Mouse (Mus musculus): ENCODE results near the gene Dusp1. TPM values are rescaled to one million over a fixed set of nuclear protein-coding genes. Genes with fewer than 3 reads are reported as not detected.

Gene Dusp1
- polyA plus RNA-seq, 1 experiment from 2014 or later, result 31.5 TPM

DNA sequence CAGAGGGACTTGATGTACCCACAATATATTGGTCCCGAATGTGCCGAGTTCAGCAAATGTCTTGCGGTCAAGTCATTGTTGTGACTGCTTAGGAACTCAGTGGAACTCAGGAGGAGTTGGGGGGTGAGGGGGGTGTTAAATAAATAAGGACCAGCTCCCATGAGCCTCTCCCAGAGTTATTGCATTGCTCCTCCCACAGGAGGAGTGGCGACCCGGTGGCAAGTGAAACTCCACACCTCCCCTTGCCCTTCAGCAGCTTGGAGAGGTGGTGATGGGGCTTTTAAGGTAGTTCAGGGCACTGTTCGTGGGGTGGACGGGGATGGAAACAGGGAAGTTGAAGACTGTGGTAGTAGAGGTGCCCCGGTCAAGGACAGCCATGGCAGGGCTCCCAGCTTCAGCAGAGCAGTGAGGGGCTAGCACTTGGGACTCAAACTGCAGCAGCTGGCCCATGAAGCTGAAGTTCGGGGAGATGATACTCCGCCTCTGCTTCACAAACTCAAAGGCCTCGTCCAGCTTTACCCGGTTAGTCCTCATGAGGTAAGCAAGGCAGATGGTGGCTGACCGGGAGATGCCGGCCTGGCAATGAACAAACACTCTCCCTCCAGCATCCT lies 55.8 kb downstream of the Dusp1 start:
- TF ChIP-seq CTCF (IDR thresholded peaks at IDR 0.05; ENCODE audit: low read depth), result no peak
- Histone ChIP-seq H3K27ac (peak overlapping the region; percentile 96), H3K36me3 (ENCODE audit: insufficient read depth, low read length) (peaks cover 11% of the 10 kb centered on the region), H3K4me3 (replicated peaks; ENCODE audit: low read depth, low read length) (peak overlapping the region; percentile 75), H3K9ac (ENCODE audit: low read depth, low read length) (peak overlapping the region; percentile 90; the same call in 1 of the 2 replicates), H3K4me2 (ENCODE audit: low read length) (peak overlapping the region; percentile 69), H3K9me3 (replicated peaks; ENCODE audit: low read length) (no peaks in the 10 kb centered on the region), H3K4me1 (replicated peaks; ENCODE audit: insufficient read depth, low read length) (peaks cover 29% of the 10 kb centered on the region), H3K27me3 (ENCODE audit: insufficient read depth, low read length) (no peaks in the 10 kb centered on the region)
- 51% methylated on average over 14 of the region's 14 CpGs for WGBS
- ATAC-seq (replicated peaks; ENCODE audit: low FRiP score, low read depth) (no peak), DNase-seq (ENCODE audit: low spot score) (peak; percentile 50)

DNA sequence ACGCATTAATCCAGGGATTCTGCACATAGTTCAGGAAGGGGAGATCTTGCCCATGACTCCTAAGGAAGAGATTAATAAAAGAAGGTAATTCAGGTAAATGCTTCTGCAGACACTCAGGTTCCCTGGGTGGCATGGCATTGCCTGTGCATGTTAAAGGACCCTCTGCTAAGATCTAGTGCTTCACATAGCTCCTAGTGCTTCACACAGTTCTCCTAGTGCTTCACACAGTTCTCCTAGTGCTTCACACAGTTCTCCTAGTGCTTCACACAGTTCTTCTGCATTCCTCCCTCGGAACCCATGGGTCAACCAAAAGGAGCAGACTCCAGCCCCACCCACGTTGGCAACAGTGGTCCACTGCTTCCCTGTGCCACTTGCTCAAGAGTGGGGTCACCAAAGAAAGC lies 56.7 kb downstream of the Dusp1 start:
- Histone ChIP-seq H3K9ac (ENCODE audit: low read depth, low read length) (no peak overlapping the region), H3K4me2 (ENCODE audit: low read length) (peak overlapping the region; percentile 69), H3K27me3 (ENCODE audit: insufficient read depth, low read length) (no peaks in the 10 kb centered on the region), H3K9me3 (replicated peaks; ENCODE audit: low read length) (no peaks in the 10 kb centered on the region), H3K4me3 (replicated peaks; ENCODE audit: low read depth, low read length) (peak overlapping the region; percentile 75), H3K4me1 (replicated peaks; ENCODE audit: insufficient read depth, low read length) (peaks cover 29% of the 10 kb centered on the region), H3K36me3 (ENCODE audit: insufficient read depth, low read length) (peaks cover 11% of the 10 kb centered on the region), H3K27ac (peak overlapping the region; percentile 37; the same call in 1 of the 2 replicates)
- 71% methylated on average over 3 of the region's 3 CpGs for WGBS
- ATAC-seq (replicated peaks; ENCODE audit: low FRiP score, low read depth) (no peak), DNase-seq (ENCODE audit: low spot score) (no peak)
- no peak for TF ChIP-seq CTCF (IDR thresholded peaks at IDR 0.05; ENCODE audit: low read depth)

DNA sequence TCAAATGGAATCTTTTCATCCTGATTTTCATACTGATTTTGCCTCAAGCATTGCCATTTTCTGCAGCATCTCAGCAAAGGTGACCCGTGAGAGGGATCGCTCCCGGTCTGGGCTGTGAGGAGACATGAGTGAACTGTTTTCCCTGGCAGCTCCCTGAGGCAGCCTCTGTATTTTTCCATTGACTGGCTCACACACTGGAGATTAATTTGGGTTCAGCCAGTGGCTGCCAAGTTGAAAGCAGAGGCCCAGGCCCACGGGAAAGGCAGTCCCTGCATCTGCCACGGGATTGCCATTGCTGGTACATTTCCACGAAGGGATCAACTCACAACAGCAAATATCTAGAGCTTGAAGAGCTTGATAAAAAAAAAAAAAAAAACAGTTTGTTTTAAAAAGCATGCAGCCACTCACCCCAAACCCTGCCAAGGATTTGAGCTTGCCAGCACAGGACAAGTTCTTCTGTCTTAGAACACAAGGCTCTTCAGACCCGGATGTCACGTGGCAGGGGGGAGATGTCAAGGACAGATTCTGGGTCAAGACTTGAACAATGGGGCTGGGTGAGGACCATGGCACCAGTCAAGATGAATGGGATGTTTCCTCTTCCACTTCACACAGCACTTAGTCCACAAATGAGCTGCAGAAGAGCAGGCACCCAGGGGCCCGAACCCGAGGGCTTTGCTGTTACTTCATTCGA lies 57.8 kb downstream of the Dusp1 start:
- Histone ChIP-seq H3K4me2 (ENCODE audit: low read length) (peak overlapping the region; percentile 69), H3K36me3 (ENCODE audit: insufficient read depth, low read length) (peaks cover 11% of the 10 kb centered on the region), H3K27ac (peak overlapping the region; percentile 90), H3K9me3 (replicated peaks; ENCODE audit: low read length) (no peaks in the 10 kb centered on the region), H3K4me3 (replicated peaks; ENCODE audit: low read depth, low read length) (peak overlapping the region; percentile 19; the same call in 1 of the 2 replicates), H3K9ac (ENCODE audit: low read depth, low read length) (peak overlapping the region; percentile 31; the same call in 1 of the 2 replicates), H3K27me3 (ENCODE audit: insufficient read depth, low read length) (no peaks in the 10 kb centered on the region), H3K4me1 (replicated peaks; ENCODE audit: insufficient read depth, low read length) (peaks cover 29% of the 10 kb centered on the region)
- DNase-seq (ENCODE audit: low spot score), result peak; percentile 69
- TF ChIP-seq CTCF (IDR thresholded peaks at IDR 0.05; ENCODE audit: low read depth), result no peak
- 27% methylated on average over 11 of the region's 11 CpGs for WGBS
- ATAC-seq (replicated peaks; ENCODE audit: low FRiP score, low read depth), result no peak

DNA sequence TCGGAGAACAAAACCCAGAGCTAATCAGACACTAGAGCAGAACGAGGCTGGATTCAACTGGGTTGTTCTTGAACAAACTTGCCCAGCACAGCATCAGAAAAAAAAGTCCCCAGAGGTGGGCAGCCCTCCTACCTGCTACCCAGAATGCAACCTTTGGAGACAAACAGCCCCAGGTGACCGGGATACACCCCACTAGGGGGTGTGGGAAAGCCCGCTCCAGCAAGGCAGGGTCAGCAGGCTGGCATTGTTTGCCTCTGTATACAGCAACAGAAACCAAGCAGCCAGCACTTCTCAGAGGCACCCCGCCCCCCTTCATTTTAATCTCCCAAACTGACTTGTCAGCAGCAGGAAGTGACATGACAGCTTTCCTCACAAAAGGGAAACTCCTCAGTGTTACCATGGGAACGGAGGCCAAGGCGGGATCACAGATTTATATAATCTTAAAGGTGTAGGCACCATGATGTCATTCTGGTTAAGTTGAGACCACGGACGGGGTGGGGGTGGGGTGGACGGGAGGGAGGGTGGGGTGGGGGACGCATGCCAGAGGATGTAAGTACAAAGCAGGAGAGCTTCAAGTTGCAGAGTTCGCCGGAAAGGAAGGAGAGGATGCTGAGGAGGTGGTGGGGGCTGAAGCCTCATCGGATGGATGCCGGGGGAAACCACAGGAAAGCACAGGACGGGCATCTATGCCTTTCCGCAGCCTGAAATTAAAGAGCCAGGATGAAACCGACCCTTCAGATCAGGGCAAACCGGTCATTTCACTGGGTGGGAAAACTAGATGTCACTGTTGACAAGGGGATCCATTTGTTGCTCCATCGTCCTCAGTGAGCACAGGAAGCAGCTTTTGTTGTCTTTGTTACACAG lies 58.9 kb downstream of the Dusp1 start:
- TF ChIP-seq CTCF (IDR thresholded peaks at IDR 0.05; ENCODE audit: low read depth), result peak; percentile 36; the same call in 1 of the 2 replicates
- 3% methylated on average over 20 of the region's 20 CpGs for WGBS
- peak; percentile 62 for ATAC-seq (replicated peaks; ENCODE audit: low FRiP score, low read depth)
- peak; percentile 96 for DNase-seq (ENCODE audit: low spot score)
- peaks cover 11% of the 10 kb centered on the region for H3K36me3 ChIP-seq (ENCODE audit: insufficient read depth, low read length)
- no peaks in the 10 kb centered on the region for H3K9me3 ChIP-seq (replicated peaks; ENCODE audit: low read length)
- H3K4me2 ChIP-seq (ENCODE audit: low read length), result peak overlapping the region; percentile 44
- peak overlapping the region; percentile 31; the same call in 1 of the 2 replicates for H3K9ac ChIP-seq (ENCODE audit: low read depth, low read length)
- peak overlapping the region; percentile 90 for H3K27ac ChIP-seq
- peaks cover 29% of the 10 kb centered on the region for H3K4me1 ChIP-seq (replicated peaks; ENCODE audit: insufficient read depth, low read length)
- peak overlapping the region; percentile 19; the same call in 1 of the 2 replicates for H3K4me3 ChIP-seq (replicated peaks; ENCODE audit: low read depth, low read length)
- no peaks in the 10 kb centered on the region for H3K27me3 ChIP-seq (ENCODE audit: insufficient read depth, low read length)

DNA sequence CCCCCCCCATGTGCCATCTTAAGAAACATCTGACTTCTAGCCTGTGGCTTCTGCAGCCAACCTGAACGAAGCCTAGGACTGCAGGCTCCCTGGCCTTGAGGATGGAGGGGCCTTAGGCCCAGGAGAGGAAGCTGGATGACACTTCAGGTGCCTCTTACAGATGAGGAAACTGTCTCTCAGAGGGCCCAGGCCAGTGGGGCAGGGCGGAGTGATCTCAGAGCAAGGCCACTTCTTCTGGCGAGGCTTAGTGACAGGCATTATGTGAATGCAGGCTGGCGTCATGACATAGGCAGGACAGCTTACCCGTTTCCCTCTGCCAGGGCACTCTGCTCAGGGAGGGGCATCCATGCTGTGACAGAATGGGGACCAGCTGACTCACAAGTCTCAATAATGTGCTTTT lies 60.1 kb downstream of the Dusp1 start:
- WGBS, result 92% methylated on average over 5 of the region's 5 CpGs
- H3K27ac ChIP-seq, result no peak overlapping the region
- ATAC-seq (replicated peaks; ENCODE audit: low FRiP score, low read depth) (no peak), DNase-seq (ENCODE audit: low spot score) (no peak)
- peaks cover 9% of the 10 kb centered on the region for H3K36me3 ChIP-seq (ENCODE audit: insufficient read depth, low read length)
- no peak for TF ChIP-seq CTCF (IDR thresholded peaks at IDR 0.05; ENCODE audit: low read depth)
- peaks cover 25% of the 10 kb centered on the region for H3K4me1 ChIP-seq (replicated peaks; ENCODE audit: insufficient read depth, low read length)
- H3K9me3 ChIP-seq (replicated peaks; ENCODE audit: low read length), result no peaks in the 10 kb centered on the region
- no peaks in the 10 kb centered on the region for H3K27me3 ChIP-seq (ENCODE audit: insufficient read depth, low read length)
- H3K9ac ChIP-seq (ENCODE audit: low read depth, low read length), result no peak overlapping the region
- H3K4me2 ChIP-seq (ENCODE audit: low read length), result no peak overlapping the region
- H3K4me3 ChIP-seq (replicated peaks; ENCODE audit: low read depth, low read length), result no peak overlapping the region

DNA sequence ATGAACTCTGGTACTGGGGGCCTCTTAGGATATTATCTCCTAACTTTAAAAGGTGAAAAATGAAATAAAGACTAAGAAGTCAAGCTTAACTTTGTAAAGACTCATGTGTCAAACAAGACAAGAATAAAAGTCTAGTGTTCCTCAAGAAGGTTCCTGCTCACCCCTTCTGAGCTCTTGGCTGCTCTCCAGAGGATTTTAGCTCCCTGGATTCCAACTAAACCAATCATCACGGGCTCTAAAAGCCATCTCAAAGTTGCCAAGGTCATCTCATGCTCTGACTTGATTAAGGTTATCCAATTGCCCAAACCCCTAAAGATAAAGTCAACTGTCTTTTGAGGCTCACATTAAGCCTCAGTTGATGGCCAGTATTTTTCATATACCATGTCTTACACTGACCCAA lies 63.3 kb downstream of the Dusp1 start:
- Histone ChIP-seq H3K4me1 (replicated peaks; ENCODE audit: insufficient read depth, low read length) (peaks cover 14% of the 10 kb centered on the region), H3K4me3 (replicated peaks; ENCODE audit: low read depth, low read length) (no peak overlapping the region), H3K9me3 (replicated peaks; ENCODE audit: low read length) (no peaks in the 10 kb centered on the region), H3K27ac (no peak overlapping the region), H3K27me3 (ENCODE audit: insufficient read depth, low read length) (no peaks in the 10 kb centered on the region), H3K4me2 (ENCODE audit: low read length) (no peak overlapping the region), H3K9ac (ENCODE audit: low read depth, low read length) (no peak overlapping the region), H3K36me3 (ENCODE audit: insufficient read depth, low read length) (no peaks in the 10 kb centered on the region)
- 33% methylated on average over 1 of the region's 1 CpGs for WGBS
- no peak for ATAC-seq (replicated peaks; ENCODE audit: low FRiP score, low read depth)
- no peak for DNase-seq (ENCODE audit: low spot score)
- no peak for TF ChIP-seq CTCF (IDR thresholded peaks at IDR 0.05; ENCODE audit: low read depth)

Data from kidney, postnatal 0 days (tissue).